Mouse (Mus musculus) lung, postnatal 10 days (tissue): ENCODE results near the gene Ing4.
"Not testable (repeated sequence)": the region's sequence is repeated elsewhere in the genome, so short reads cannot be mapped to it uniquely, and the experiment has no call there.

Experiments
- DNase-seq: peaks from one replicate; pipeline ENCODE4 v3.0.0; 2021

The Ing4 gene

DNA sequence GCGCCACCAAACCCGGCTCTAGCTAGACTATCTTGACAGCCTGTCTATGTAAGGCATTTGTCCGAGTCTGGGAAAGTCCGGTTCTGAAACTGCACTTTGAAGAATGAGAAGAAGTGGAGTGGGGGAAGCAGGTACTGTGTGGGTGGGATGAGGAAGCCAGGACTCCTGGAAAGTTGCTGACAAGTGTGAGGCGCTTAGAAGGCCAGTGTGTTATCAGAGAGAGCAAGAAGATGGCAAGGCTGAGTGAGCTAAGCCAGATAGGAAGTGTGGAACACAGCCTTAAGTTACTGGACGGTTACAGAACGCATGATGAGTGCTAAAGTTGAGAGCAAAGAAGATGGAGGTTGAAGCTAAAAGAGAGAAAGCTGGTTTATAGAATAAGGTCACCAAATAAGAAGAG, 2.5 kb downstream of the Ing4 start:
- no peak for DNase-seq

GRCm38 (mm10) chr6:125046691-125047090, 7.1 kb downstream of the Ing4 start:
- DNase-seq = peak; percentile 91

GRCm38 (mm10) chr6:125049678-125050077, 10.1 kb downstream of the Ing4 start, which contains the start of gene Acrbp:
Acrbp (plus strand) TSS chr6:125049689.
- DNase-seq = no peak

DNA sequence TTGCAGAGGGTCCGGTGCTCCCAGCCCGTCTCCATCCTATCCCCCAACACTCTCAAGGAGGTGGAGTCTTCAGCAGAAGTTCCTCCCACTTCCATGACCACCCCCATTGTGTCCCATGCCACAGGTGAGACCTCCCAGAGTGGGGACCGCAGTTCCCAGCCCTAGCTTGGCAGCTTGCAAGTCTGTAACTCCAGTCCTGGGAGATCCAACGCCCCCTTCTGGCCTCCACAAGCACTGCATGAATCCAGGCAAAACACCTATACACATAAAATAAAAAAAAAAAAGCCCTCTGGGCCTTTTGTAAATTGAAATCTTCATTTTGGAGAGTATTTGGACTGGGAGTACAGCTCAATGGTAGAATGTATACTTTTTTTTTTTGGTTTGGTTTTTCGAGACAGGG, 11.7 kb downstream of the Ing4 start:
- DNase-seq = peak; percentile 44

DNA sequence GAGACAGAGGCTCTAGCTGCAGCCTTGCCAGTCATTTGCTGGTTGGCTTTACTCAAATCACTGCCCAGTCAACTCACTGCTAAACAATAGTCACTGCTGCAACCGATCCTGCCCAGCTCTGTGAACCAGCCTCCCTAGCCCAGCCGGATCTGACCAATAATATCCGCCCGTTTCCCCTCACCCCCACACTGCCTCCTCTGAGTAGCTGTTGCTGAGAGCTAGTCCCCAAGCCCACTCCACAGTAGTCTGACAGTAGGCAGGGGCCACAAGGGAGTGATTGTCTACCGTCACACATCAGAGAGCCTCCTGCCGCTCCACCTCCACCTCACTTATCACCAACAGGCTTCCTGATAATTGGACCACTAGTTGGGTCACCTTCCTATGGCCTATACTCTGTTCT, 21.9 kb downstream of the Ing4 start:
- DNase-seq = no peak

DNA sequence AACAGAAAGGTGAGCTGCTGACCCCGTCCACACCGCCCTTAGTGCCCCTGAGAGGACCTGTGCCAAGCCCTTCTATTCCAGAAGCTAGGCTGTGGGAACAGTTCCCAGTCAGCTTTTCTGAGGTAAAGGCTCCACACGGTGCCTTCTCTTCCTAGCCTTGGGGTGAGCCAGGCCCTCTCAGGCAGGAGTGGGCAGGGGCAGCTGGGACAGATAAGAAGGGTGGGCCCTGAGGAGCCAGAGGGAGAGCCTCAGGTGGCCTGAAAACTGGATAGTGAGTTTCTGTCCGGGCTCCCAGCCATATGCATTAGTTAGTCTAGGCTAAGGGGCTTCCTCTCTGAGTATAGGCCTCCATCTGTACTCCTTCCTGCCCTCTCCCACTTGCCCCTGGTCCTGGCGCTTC, 23.0 kb downstream of the Ing4 start:
- DNase-seq = no peak

DNA sequence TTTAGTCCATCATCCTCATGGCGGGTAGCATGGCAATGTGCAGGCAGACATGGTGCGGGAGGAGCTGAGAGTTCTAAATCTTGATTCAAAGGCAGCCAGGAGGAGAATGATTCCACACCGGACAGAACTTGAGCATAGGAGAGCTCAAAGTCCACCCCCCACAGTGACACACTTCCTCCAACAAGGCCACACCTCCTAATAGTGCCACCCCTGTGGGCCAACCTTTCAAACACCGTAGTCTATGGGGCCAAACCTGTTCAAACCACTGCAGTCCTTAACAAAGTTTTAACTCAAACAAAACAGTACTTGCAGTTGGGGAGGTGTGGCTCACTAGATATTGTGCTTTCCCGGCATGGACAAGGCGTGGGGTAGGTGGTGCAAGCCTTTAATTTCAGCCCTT, 24.3 kb downstream of the Ing4 start:
- DNase-seq = no peak

- not testable (repeated sequence) for DNase-seq
Measured at GRCm38 (mm10) chr6:125065223-125065622, 25.7 kb downstream of the Ing4 start.

GRCm38 (mm10) chr6:125067571-125067995, 28.0 kb downstream of the Ing4 start, which contains the start of gene Lpar5:
Lpar5 (plus strand) TSS chr6:125067920.
- no peak for DNase-seq

GRCm38 (mm10) chr6:125071170-125071895, 31.8 kb downstream of the Ing4 start:
- DNase-seq = no peak

DNA sequence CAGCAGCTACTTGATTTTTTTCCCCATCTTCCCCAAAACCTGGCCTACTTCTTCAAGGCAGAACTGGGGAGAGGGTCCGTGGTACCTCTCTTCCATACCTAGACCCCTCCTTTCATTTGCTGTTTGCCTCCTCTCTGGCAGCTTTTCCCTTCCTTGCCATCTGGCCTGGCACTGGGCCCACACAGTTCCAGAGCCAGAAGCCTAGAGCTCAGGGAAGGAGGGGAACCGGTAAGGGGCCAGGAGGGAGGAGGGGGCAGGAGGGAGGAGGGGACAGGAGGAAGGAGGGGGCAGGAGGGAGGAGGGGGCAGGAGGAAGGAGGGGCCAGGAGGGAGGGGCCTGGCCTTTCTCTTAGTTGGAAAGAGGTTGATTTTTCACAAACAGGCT, 32.3 kb downstream of the Ing4 start:
- peak; percentile 43 for DNase-seq

DNA sequence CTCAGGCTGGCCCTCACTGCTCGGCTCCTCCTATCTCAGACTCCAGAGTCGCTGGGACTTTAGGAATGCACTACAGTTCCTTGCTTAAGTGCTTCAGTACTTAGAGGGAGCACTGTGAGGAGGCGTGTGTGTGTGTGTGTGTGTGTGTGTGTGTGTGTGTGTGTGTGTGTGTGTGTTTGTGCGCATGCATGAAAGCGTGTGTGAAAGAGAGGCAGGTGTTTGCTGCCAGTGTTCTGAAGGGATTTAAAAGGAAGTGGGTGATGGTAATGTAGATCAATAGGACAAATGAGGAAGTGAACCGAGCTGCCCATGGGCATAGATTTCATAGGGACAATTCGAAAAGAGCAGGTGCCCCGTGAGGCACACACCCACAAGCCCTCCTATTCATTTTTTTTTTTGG, 34.3 kb downstream of the Ing4 start:
- no peak for DNase-seq

DNA sequence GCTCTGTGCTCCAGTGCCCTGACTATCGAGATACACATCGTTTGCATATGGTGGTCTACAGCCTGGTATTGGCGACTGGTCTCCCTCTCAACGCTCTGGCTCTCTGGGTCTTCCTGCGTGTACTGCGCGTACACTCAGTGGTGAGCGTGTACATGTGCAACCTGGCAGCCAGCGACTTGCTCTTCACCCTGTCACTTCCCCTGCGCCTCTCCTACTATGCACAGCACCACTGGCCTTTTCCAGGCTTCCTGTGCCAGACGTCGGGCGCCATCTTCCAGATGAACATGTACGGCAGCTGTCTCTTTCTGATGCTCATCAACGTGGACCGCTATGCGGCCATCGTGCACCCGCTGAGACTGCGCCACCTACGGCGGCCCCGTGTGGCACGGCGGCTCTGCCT, 41.8 kb downstream of the Ing4 start:
- DNase-seq = no peak

- DNase-seq = peak; percentile 97
Measured at GRCm38 (mm10) chr6:125081797-125082560, 42.4 kb downstream of the Ing4 start.

- no peak for DNase-seq
Measured at GRCm38 (mm10) chr6:125082801-125083386, 43.3 kb downstream of the Ing4 start.

DNA sequence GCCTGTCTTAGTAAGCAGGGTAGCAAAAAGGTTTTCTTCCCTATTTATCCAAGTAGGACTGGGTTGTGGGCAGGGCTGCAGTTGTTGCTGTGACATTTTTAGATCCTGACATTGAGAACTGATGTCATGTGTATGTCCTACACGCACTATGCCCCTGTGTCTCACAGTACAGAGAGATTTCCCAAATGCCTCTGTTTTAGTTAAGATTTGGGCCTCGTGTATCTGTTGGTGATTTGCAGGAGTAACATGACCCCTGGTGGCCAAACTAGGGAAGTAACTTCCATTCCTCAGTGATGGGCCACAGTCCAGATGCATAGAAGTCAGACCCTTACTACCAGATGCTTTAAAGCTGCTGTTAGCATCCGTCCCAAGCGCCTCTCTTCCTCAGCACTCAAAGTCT, 44.9 kb downstream of the Ing4 start:
- peak; percentile 81 for DNase-seq

DNA sequence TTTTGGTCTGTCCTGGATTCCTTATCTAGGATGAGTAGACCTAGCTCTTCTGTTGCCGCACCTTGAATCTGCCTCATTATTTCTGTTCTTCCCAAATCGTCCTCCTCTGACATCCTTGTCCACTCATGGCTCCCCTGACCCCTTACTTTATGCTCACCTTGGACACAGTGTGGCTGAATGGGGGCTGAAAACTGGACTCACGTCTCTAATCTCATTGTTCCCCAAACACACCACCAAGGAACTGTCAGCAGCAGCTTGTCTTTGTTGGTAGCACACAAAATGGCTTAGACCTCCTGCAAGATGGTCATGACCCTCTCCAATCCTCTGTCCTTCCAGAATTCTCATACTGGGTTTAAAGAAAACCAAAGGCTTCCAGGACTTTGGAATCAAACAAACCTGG, 48.4 kb downstream of the Ing4 start:
- no peak for DNase-seq

DNA sequence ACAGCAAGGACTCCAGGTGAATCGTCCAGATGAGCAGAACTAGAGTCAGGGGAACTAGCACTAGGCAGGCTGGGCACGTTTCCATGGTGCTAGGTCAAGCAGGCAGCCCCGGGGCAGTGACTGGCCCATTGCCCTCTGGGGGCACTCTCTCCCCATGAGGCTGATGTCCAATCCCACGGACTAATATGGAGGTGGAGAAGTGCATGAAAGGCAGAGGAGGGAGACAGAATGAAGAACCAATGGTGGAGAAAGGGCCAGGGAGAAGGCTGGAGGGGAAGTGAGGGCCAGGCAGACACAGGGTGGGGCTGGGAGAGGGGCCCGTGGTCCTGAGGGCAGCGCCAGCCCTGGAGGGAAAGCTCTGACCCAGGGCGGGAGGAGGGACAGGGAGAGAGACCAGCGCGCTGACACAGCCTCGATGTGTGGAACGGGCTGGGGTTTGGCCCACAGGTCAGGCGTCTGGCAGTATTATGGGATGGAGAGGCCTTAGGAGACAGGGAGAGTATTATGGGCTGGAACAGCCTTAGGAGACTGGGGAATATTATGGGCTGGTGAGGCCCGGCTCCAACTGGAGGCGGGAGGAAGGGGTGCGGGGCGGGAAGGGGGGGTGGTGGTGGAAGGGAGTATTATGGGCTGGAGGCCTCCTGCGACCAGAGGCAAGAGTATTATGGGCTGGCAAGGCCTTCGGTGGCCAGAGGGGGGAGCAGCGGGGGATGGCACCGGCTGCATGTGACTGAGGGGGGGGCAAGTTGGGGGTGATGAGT, 49.2 kb downstream of the Ing4 start:
- DNase-seq = peak; percentile 91

- DNase-seq = peak; percentile 94
Measured at GRCm38 (mm10) chr6:125089521-125090321, 50.2 kb downstream of the Ing4 start.

- DNase-seq = no peak
Measured at GRCm38 (mm10) chr6:125090341-125091085, 51.0 kb downstream of the Ing4 start.

- no peak for DNase-seq
Measured at GRCm38 (mm10) chr6:125092372-125092771, 52.8 kb downstream of the Ing4 start.

DNA sequence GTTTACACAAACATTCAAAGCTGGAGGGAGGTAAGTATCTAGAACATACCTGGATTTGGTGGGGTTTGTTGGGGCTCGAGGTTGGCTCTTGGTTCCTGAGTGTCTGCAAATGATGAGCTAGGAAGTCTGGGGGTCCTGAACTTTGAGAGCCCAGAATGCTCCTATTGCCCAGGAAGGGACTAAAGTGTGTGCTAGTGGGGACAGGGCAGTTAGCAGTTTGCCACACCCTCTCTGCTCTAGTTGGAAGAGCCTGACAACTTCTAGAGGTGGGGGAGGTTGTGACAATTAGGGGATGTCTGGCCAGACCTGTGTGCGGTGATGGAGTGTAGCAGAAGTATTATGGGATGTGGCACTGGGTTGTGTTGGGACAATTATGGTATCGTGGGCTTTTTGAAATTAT, 55.3 kb downstream of the Ing4 start:
- no peak for DNase-seq
